Mouse (Mus musculus) liver, postnatal 0 days (tissue): ENCODE measurements around the gene Lrp1. TPM values are rescaled to one million over a fixed set of nuclear protein-coding genes. Genes with fewer than 3 reads are reported as not detected.
A peak's percentile ranks its signal among the peaks of the same experiment; 100 is the strongest.

ENCODE experiments used
- ATAC-seq: fragments of 200-750 bp; cut with Nextera tagmentation; 2 replicates; pipeline ENCODE4 v1.8.0; 2017; ENCODE audit warnings: mild to moderate bottlenecking, moderate library complexity
- DNase-seq: peaks from one replicate; pipeline ENCODE4 v3.0.0-alpha.2; 2016
- H3K27ac ChIP-seq: fragments of 300-500 bp; sonication (generic); 2 replicates; pipeline ENCODE4 v1.5.1; 2014; ENCODE audit warnings: antibody characterized with exemption, moderate library complexity, mild to moderate bottlenecking, low read depth
- H3K27me3 ChIP-seq: fragments of 300-500 bp; sonication (generic); 2 replicates; pipeline ENCODE4 v1.6.1; 2014; ENCODE audit warnings: low read length, control low read depth, mixed read lengths; ENCODE audit not compliant: insufficient read depth
- H3K36me3 ChIP-seq: fragments of 300-500 bp; sonication (generic); replicated peaks from 2 replicates; pipeline ENCODE4 v1.6.1; 2014; ENCODE audit warnings: mild to moderate bottlenecking, control low read depth, low read length, moderate library complexity, mixed read lengths; ENCODE audit not compliant: insufficient read depth
- H3K4me1 ChIP-seq: fragments of 300-500 bp; sonication (generic); 2 replicates; pipeline ENCODE4 v1.6.1; 2014; ENCODE audit warnings: antibody characterized with exemption, mild to moderate bottlenecking, control low read depth; ENCODE audit not compliant: insufficient read depth
- H3K4me2 ChIP-seq: fragments of 300-500 bp; sonication (generic); 2 replicates; pipeline ENCODE4 v1.6.1; 2014; ENCODE audit warnings: low read depth, mild to moderate bottlenecking, low read length, moderate library complexity, mixed read lengths
- H3K4me3 ChIP-seq: fragments of 300-500 bp; sonication (generic); 2 replicates; pipeline ENCODE4 v1.5.1; 2014; ENCODE audit warnings: low read depth, low read length
- H3K9ac ChIP-seq: fragments of 300-500 bp; sonication (generic); replicated peaks from 2 replicates; pipeline ENCODE4 v1.6.1; 2014; ENCODE audit warnings: mild to moderate bottlenecking, moderate library complexity
- H3K9me3 ChIP-seq: fragments of 300-500 bp; sonication (generic); 2 replicates; pipeline ENCODE4 v1.6.1; 2016; ENCODE audit warnings: mild to moderate bottlenecking, control low read depth, low read length, mixed read lengths
- CTCF ChIP-seq: sonication (generic); IDR thresholded peaks from 2 replicates; pipeline ENCODE4 v1.5.1; 2016; ENCODE audit warnings: antibody characterized with exemption, low read depth
- EP300 ChIP-seq: IDR thresholded peaks from 2 replicates; pipeline ENCODE4 v1.6.1; 2016; ENCODE audit warnings: antibody characterized with exemption, low read depth, mild to moderate bottlenecking
- WGBS: fragments of 180-500 bp; shearing (Covaris S2); extraction: QIAGEN DNeasy Blood & Tissue Kit; methylation state at CpG from one replicate; pipeline ENCODE4 v1.1.7; 2014; ENCODE audit not compliant: insufficient replicate concordance; 5-methylcytosine and 5-hydroxymethylcytosine counted together
- polyA plus RNA-seq: library from polyadenylated mRNA; unstranded; fragments of >200 nt; fragmentation: Nextera tagmentation; extraction: Ambion mirVana; gene quantifications from 2 replicates; pipeline ENCODE4 v1.2.1, GENCODE M21; 2015

Lrp1 gene
- polyA plus RNA-seq, 1 experiment from 2014 or later, result 49.2 TPM

GRCm38 (mm10) chr10:127599252-127599651, 21.7 kb downstream of the Lrp1 start:
- no peak for ATAC-seq
- 72% methylated on average over 11 of the region's 11 CpGs for WGBS
- Histone ChIP-seq H3K9me3 (no peaks in the 10 kb centered on the region), H3K27me3 (no peaks in the 10 kb centered on the region), H3K27ac (peak overlapping the region; percentile 84), H3K36me3 (peaks cover 16% of the 10 kb centered on the region), H3K4me2 (no peak overlapping the region), H3K4me3 (no peak overlapping the region), H3K4me1 (peaks cover 69% of the 10 kb centered on the region), H3K9ac (no peak overlapping the region; the same call in 1 of the 2 replicates)
- DNase-seq, result no peak
- TF ChIP-seq CTCF (no peak), EP300 (no peak)

- TF ChIP-seq EP300 (no peak), CTCF (no peak)
- peaks cover 65% of the 10 kb centered on the region for H3K4me1 ChIP-seq
- no peak for ATAC-seq
These were observed 22.3 kb downstream of the Lrp1 start for GRCm38 (mm10) chr10:127598607-127599006.

GRCm38 (mm10) chr10:127597311-127597901, 23.5 kb downstream of the Lrp1 start:
- Histone ChIP-seq H3K27ac (peak overlapping the region; percentile 19), H3K9me3 (no peaks in the 10 kb centered on the region), H3K4me3 (no peak overlapping the region), H3K9ac (peak overlapping the region; percentile 21; the same call in 1 of the 2 replicates), H3K4me2 (no peak overlapping the region), H3K27me3 (no peaks in the 10 kb centered on the region), H3K36me3 (peaks cover 18% of the 10 kb centered on the region), H3K4me1 (peaks cover 55% of the 10 kb centered on the region)
- DNase-seq (no peak), ATAC-seq (no peak)
- 68% methylated on average over 5 of the region's 5 CpGs for WGBS
- TF ChIP-seq EP300 (no peak), CTCF (no peak)

More at GRCm38 (mm10) chr10:127598607-127599006, 22.3 kb downstream of the Lrp1 start:
- WGBS, result 74% methylated on average over 8 of the region's 8 CpGs
- peak overlapping the region; percentile 84; the same call in 1 of the 2 replicates for H3K27ac ChIP-seq
- no peak overlapping the region for H3K9ac ChIP-seq
- peaks cover 19% of the 10 kb centered on the region for H3K36me3 ChIP-seq
- H3K9me3 ChIP-seq, result no peaks in the 10 kb centered on the region
- no peak overlapping the region for H3K4me3 ChIP-seq
- no peak for DNase-seq
- no peaks in the 10 kb centered on the region for H3K27me3 ChIP-seq
- no peak overlapping the region for H3K4me2 ChIP-seq

GRCm38 (mm10) chr10:127596321-127596941, 24.5 kb downstream of the Lrp1 start:
- ATAC-seq (peak; percentile 47), DNase-seq (no peak)
- peaks cover 22% of the 10 kb centered on the region for H3K36me3 ChIP-seq
- no peak overlapping the region for H3K4me2 ChIP-seq
- TF ChIP-seq CTCF (no peak), EP300 (peak; percentile 45; the same call in 1 of the 2 replicates)
- H3K9ac ChIP-seq, result no peak overlapping the region
- no peaks in the 10 kb centered on the region for H3K27me3 ChIP-seq
- H3K9me3 ChIP-seq, result no peaks in the 10 kb centered on the region
- peak overlapping the region; percentile 19 for H3K27ac ChIP-seq
- 42% methylated on average over 7 of the region's 7 CpGs for WGBS
- no peak overlapping the region for H3K4me3 ChIP-seq
- peaks cover 57% of the 10 kb centered on the region for H3K4me1 ChIP-seq

GRCm38 (mm10) chr10:127594930-127595715, 25.8 kb downstream of the Lrp1 start:
- peak overlapping the region; percentile 19 for H3K27ac ChIP-seq
- peaks cover 31% of the 10 kb centered on the region for H3K36me3 ChIP-seq
- H3K4me3 ChIP-seq, result no peak overlapping the region
- 68% methylated on average over 30 of the region's 30 CpGs for WGBS
- no peak overlapping the region for H3K9ac ChIP-seq
- H3K4me2 ChIP-seq, result no peak overlapping the region
- TF ChIP-seq EP300 (no peak), CTCF (no peak)
- DNase-seq (no peak), ATAC-seq (no peak)
- H3K9me3 ChIP-seq, result no peaks in the 10 kb centered on the region
- peaks cover 52% of the 10 kb centered on the region for H3K4me1 ChIP-seq
- H3K27me3 ChIP-seq, result no peaks in the 10 kb centered on the region

GRCm38 (mm10) chr10:127594405-127594804, 26.5 kb downstream of the Lrp1 start:
- Histone ChIP-seq H3K9ac (no peak overlapping the region), H3K27me3 (no peaks in the 10 kb centered on the region), H3K4me3 (no peak overlapping the region), H3K36me3 (peaks cover 35% of the 10 kb centered on the region), H3K9me3 (no peaks in the 10 kb centered on the region), H3K4me1 (peaks cover 45% of the 10 kb centered on the region), H3K4me2 (no peak overlapping the region), H3K27ac (peak overlapping the region; percentile 19)
- ATAC-seq (peak; percentile 22; the same call in 1 of the 2 replicates), DNase-seq (no peak)
- TF ChIP-seq EP300, result no peak
- TF ChIP-seq CTCF, result no peak
- 12% methylated on average over 8 of the region's 8 CpGs for WGBS
